Mouse (Mus musculus): Measurements from ENCODE around the gene Cdipt.

Gene Cdipt

DNA sequence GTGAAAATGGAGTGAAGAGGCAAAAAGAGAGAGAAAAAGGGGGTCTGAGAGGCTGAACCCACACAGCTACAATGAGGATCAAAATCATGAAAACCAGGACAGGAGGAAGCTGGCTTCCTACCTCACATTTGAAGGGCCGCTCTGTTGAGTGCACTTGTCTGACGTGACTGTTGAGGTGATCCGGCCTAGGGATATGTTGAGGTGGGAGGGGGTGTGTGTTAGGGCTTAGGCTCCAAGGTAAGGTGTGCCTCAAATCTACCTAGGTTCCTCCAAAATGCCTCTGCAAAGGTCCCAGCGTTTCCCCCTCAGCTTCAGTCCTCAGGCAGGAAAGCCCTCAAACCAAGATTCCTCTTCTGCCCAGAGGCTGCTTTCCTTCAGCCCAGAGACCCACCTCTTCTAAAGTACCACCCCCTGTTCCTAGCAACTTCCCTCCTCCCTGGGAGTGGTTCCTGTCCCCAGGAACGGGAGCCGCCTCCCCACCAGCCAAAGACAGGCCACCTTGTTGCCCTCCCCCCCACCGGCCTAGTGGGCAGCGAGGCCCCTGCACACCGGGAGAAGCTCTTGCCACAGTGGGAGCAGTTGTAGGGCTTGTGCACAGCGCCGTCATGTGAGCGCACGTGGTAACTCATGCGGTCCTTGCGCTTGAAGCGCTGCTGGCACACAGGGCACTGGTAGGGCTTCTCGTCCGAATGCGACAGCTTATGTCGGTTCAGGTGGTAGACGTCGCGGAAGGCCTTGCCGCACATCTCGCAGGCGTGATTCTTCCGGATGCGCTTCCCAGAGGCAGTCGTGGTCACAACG lies 49.2 kb downstream of the Cdipt start:
- peak; percentile 90 for DNase-seq (ENCODE audit: low read depth, low spot score)

DNA sequence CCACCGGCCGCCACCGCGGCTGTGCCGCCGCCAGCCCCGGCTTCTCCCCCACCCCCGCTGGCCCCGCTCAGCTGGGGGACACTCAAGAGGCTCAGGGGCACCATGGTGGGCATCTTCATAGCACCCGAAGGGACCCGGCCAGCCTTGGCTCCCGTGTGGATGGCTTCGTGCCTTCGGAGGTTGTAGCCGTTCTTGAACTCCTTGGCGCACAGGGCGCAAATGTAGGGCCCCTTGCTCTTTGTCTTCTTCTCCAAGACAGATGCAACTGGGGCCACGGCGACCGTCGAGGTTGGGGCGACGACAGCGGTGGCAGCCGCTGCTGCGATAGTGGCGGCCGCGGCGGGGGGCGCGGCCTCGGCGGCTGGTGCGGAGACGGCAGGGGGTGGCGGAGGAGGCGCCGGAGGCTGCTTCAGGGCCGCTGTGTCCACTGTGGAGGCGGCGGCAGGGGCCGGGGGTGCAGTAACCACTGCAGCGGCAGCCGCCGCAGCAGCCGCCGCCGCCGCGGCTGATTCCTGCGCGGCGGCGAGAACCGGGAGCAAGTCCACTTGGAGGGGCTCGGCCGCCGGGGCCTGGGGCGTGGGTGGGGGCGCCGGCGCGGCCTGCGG lies 49.9 kb downstream of the Cdipt start:
- peak; percentile 73 for DNase-seq (ENCODE audit: low read depth, low spot score)

DNA sequence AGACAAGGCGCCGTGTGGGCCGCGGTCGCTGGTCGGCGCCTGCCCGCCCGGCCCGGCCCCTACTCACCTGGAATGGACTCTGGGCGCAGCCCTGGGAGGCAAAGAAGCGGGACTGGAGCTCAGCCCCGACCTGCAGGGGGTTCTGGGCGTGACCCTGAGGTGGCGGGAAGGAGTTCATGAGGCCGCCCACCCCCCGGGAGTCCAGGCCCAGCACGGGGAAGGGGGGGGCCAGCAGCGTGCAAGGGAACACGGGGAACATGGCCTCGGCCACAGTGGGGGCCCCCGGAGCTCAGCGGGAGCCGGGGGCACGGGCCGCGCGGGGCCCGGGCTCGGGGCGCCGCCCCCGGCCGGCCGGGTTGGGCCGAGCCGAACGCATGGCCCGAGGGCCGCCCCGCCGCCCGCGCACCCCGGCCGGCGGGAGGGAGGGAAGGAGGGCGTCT lies 50.5 kb downstream of the Cdipt start:
- peak; percentile 80 for DNase-seq (ENCODE audit: low read depth, low spot score)

DNA sequence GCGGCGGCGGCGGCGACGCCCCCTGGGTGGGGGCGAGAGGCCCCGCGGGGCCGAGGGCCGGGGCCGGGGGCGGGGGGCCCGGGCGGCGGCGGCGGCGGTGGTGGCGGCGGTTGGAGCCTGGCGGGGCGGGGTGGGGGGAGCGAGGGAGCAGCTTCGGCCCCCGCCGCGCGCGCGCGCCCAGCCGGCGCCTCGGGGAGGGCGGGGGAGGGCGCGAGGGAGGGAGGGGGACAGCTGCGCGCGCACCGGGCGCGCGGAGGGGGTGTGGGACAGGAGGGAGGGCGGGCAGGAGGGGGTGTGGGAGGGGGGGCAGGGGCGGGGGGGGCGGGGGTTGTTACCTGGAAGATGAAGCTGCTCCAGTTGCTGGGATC lies 50.9 kb downstream of the Cdipt start:
- DNase-seq (ENCODE audit: low read depth, low spot score): no peak

DNA sequence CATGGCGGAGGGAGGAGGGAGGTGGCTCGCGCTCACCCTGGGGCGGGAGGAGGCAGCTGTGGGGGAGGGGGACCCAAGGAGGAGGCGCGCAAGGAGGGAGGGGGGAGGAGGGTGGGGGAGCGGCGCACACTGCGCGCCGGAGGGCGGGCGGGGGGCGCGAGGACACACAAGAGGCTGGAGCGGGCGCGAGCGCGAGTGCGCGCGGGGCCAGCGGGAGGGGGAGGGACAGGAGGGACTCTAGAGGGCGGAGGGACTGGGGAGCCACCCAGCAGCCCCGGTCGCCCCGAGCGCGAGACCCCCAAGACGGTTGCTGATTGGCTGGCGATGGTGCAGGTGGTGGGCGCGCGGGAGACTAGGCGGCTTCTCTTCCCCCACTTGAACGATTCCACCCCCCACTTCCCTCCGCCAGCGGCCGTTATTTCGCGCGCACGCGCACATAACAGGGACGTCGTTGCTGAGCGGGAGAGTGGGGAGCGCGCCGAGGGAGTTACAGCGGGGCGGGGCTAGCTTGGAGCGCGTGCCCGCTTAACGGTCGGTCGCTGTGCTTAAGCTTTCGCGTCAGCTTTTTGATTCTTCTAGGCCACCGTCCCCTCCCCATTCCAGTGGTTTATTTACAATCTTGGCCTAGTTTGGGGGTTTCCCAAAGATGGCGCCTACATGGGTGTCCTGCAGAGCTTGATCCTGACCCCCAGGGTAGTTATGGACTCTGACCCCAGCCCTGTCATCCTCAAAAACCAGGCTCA lies 51.4 kb downstream of the Cdipt start, which contains the start of gene Maz:
Gene Maz, minus strand, starts transcription at position 54 of the 743 bp plus-strand sequence.
- peak; percentile 100 for DNase-seq (ENCODE audit: low read depth, low spot score)

DNA sequence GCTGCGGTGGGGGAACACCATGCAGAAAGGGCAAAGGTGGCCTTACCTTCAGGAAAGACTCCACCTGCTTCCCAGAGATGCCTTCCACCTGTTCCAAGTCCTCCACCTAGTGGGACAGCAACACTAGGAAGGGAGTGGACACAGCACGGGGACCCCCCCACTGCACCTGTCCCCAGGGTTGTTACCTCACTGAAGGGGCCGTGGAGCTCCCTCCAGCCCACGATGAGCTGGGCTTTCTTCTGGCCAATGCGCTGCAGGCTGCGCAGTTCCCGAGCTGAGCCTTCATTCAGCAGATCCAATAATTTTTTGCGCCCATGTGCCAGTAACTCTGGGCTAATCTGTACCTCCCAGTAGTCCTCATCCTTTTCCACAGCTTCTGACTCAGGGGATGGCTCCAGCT lies 52.2 kb downstream of the Cdipt start:
- no peak for DNase-seq (ENCODE audit: low read depth, low spot score)

Data from CD4-positive, CD25-positive, alpha-beta regulatory T cell, adult 2 months (primary cell).